Mouse (Mus musculus): ENCODE measurements around the gene Bfsp1.

Bfsp1 gene

GRCm38 (mm10) chr2:143862484-143863231 is at the start of gene Bfsp1:
Gene Bfsp1 (minus strand): TSS chr2:143863173.
- DNase-seq (ENCODE audit: low spot score in 2 of 2): peak; percentile 16 to 27

GRCm38 (mm10) chr2:143912199-143912598 is 49.2 kb upstream of the Bfsp1 start:
- no peak for DNase-seq (ENCODE audit: low spot score in 2 of 2)

GRCm38 (mm10) chr2:143909230-143909629 is 46.3 kb upstream of the Bfsp1 start:
- no peak for DNase-seq (ENCODE audit: low spot score in 2 of 2)

- no peak for DNase-seq (ENCODE audit: low spot score in 2 of 2)
Observed at GRCm38 (mm10) chr2:143904896-143905295, 41.9 kb upstream of the Bfsp1 start.

- DNase-seq (ENCODE audit: low spot score in 2 of 2): no peak
Observed at GRCm38 (mm10) chr2:143903376-143904045, 40.5 kb upstream of the Bfsp1 start.

- no peak for DNase-seq (ENCODE audit: low spot score in 2 of 2)
Observed at GRCm38 (mm10) chr2:143900821-143901351, 37.9 kb upstream of the Bfsp1 start.

- DNase-seq (ENCODE audit: low spot score in 2 of 2): no peak
Observed at GRCm38 (mm10) chr2:143899470-143900220, 36.7 kb upstream of the Bfsp1 start.

GRCm38 (mm10) chr2:143891302-143892048 is 28.5 kb upstream of the Bfsp1 start:
- DNase-seq (ENCODE audit: low spot score in 2 of 2): no peak

- no peak for DNase-seq (ENCODE audit: low spot score in 2 of 2)
Observed at GRCm38 (mm10) chr2:143889860-143890433, 27.0 kb upstream of the Bfsp1 start.

- DNase-seq (ENCODE audit: low spot score in 2 of 2): no peak
Observed at GRCm38 (mm10) chr2:143889131-143889859, 26.3 kb upstream of the Bfsp1 start.

GRCm38 (mm10) chr2:143882606-143883288 is 19.8 kb upstream of the Bfsp1 start:
- no peak for DNase-seq (ENCODE audit: low spot score in 2 of 2)

- peak; percentile 14 to 16 for DNase-seq (ENCODE audit: low spot score in 2 of 2)
Observed at GRCm38 (mm10) chr2:143882002-143882401, 19.0 kb upstream of the Bfsp1 start.

- no peak for DNase-seq (ENCODE audit: low spot score in 2 of 2)
Observed at GRCm38 (mm10) chr2:143879311-143879710, 16.3 kb upstream of the Bfsp1 start.

- DNase-seq (ENCODE audit: low spot score in 2 of 2): no peak
Observed at GRCm38 (mm10) chr2:143876929-143877632, 14.1 kb upstream of the Bfsp1 start.

- no peak for DNase-seq (ENCODE audit: low spot score in 2 of 2)
Observed at GRCm38 (mm10) chr2:143876026-143876425, 13.1 kb upstream of the Bfsp1 start.

GRCm38 (mm10) chr2:143870936-143871688 is 8.1 kb upstream of the Bfsp1 start:
- no peak for DNase-seq (ENCODE audit: low spot score in 2 of 2)

- peak; percentile 62 to 78 for DNase-seq (ENCODE audit: low spot score in 2 of 2)
Observed at GRCm38 (mm10) chr2:143867326-143867725, 4.4 kb upstream of the Bfsp1 start.

GRCm38 (mm10) chr2:143864600-143864999 is 1.6 kb upstream of the Bfsp1 start:
- no peak for DNase-seq (ENCODE audit: low spot score in 2 of 2)

All from frontal cortex, postnatal 10 days (tissue).